Mouse (Mus musculus): ENCODE measurements at regions not wholly inside any gene's neighbourhood (a gene's known extent, or its start where the extent isn't known, plus 50 kb on each side); places are given as distances from the start of the nearest gene placed in this dataset.
A peak's percentile ranks its signal among the peaks of the same experiment; 100 is the strongest.

- DNase-seq (ENCODE audit: low spot score): no peak
These were observed 425.9 kb downstream of the Arap2 start for GRCm38 (mm10) chr5:62339958-62340597.

GRCm38 (mm10) chr5:62320682-62321081, 445.3 kb downstream of the Arap2 start:
- peak; percentile 42 for DNase-seq (ENCODE audit: low spot score)

- no peak for DNase-seq (ENCODE audit: low spot score)
These were observed 460.4 kb downstream of the Arap2 start for GRCm38 (mm10) chr5:62305561-62305960.

- DNase-seq (ENCODE audit: low spot score): no peak
These were observed 469.1 kb downstream of the Arap2 start for GRCm38 (mm10) chr5:62296858-62297257.
